Mouse (Mus musculus) left cerebral cortex, postnatal 25 days (tissue): ENCODE data around the gene Tagln. TPM values are rescaled to one million over a fixed set of nuclear protein-coding genes. Genes with fewer than 3 reads are reported as not detected.

ENCODE experiments used
- DNase-seq, 2 experiments: peaks; one replicate each; pipeline ENCODE4 v3.0.0; 2022; ENCODE audit warnings: low spot score in 2 of 2, mixed read lengths in 1 of 2
- intact Hi-C: fragments of 180-260 bp; cut with DNase I; formaldehyde crosslinking; loops from one replicate; pipeline ENCODE4 v1.15.1; 2025
- total RNA-seq, 2 experiments: library from RNA; stranded (reverse); gene quantifications; 2 replicates each; pipeline ENCODE4 v1.2.3; 2021

The Tagln gene
- 10 to 100 TPM in 1 of 2 experiments, 1 to 10 TPM in 1; 9.3 to 12.7 TPM for total RNA-seq

- DNase-seq = no peak
- intact Hi-C loops = no loop called here
Measured at GRCm38 (mm10) chr9:45935628-45936210, at the start of gene Tagln. Gene Tagln, minus strand, starts transcription at chr9:45936058.

- peak; percentile 29 to 47 for DNase-seq
- intact Hi-C loops = no loop called here
Measured at GRCm38 (mm10) chr9:45985229-45985567, 49.3 kb upstream of the Tagln start.

GRCm38 (mm10) chr9:45984409-45985228 is 48.8 kb upstream of the Tagln start:
- DNase-seq = peak; percentile 91 to 92
- intact Hi-C loops = no loop called here

GRCm38 (mm10) chr9:45983676-45984408 is 48.0 kb upstream of the Tagln start:
- intact Hi-C loops = no loop called here
- peak in 1 of 2 experiments; percentile 27 for DNase-seq

GRCm38 (mm10) chr9:45981331-45981730 is 45.5 kb upstream of the Tagln start:
- intact Hi-C loops = no loop called here
- DNase-seq = no peak

- no peak for DNase-seq
- intact Hi-C loops = no loop called here
Measured at GRCm38 (mm10) chr9:45980611-45981010, 44.8 kb upstream of the Tagln start.

- DNase-seq = no peak
- intact Hi-C loops = no loop called here
Measured at GRCm38 (mm10) chr9:45979778-45980177, 43.9 kb upstream of the Tagln start.

- no peak for DNase-seq
- intact Hi-C loops = no loop called here
Measured at GRCm38 (mm10) chr9:45976884-45977283, 41.0 kb upstream of the Tagln start.

- intact Hi-C loops = no loop called here
- no peak for DNase-seq
Measured at GRCm38 (mm10) chr9:45963577-45963976, 27.7 kb upstream of the Tagln start.

- DNase-seq = peak in 1 of 2 experiments; percentile 35
- intact Hi-C loops = no loop called here
Measured at GRCm38 (mm10) chr9:45961855-45962254, 26.0 kb upstream of the Tagln start.

GRCm38 (mm10) chr9:45959661-45960060 is 23.8 kb upstream of the Tagln start:
- DNase-seq = no peak
- intact Hi-C loops = no loop called here

GRCm38 (mm10) chr9:45958851-45959250 is 23.0 kb upstream of the Tagln start:
- no peak for DNase-seq
- intact Hi-C loops = no loop called here

GRCm38 (mm10) chr9:45958023-45958670 is 22.3 kb upstream of the Tagln start:
- peak in 1 of 2 experiments; percentile 11 for DNase-seq
- intact Hi-C loops = no loop called here

GRCm38 (mm10) chr9:45955107-45955963 is 19.5 kb upstream of the Tagln start, which contains the start of gene Sidt2:
Gene Sidt2, minus strand, starts transcription at chr9:45955258.
- DNase-seq = peak; percentile 93 to 95
- intact Hi-C loops = loop anchor here (2.0 kb wide), 1 partner anchor 49 kb away; the partner anchor contains the start of genes Pcsk7 and Rnf214

- intact Hi-C loops = loop anchor here (2.0 kb wide), 1 partner anchor 48 kb away; the partner anchor contains the start of genes Pcsk7 and Rnf214
- DNase-seq = peak in 1 of 2 experiments; percentile 46
Measured at GRCm38 (mm10) chr9:45954294-45955106, 18.6 kb upstream of the Tagln start.

- intact Hi-C loops = loop anchor here (2.0 kb wide), 1 partner anchor 47 kb away; the partner anchor contains the start of genes Pcsk7 and Rnf214
Measured at GRCm38 (mm10) chr9:45953511-45954293, 17.8 kb upstream of the Tagln start.

GRCm38 (mm10) chr9:45952890-45953289 is 17.0 kb upstream of the Tagln start:
- no peak for DNase-seq
- intact Hi-C loops = no loop called here

More at GRCm38 (mm10) chr9:45953511-45954293, 17.8 kb upstream of the Tagln start:
- DNase-seq = no peak
